Mouse (Mus musculus) kidney, postnatal 36 days (tissue): ENCODE results near the gene Ilkap.

Experiments
- DNase-seq, 2 experiments: peaks; one replicate each; pipeline ENCODE4 v3.0.0; 2021 to 2022; ENCODE audit warnings: mixed read lengths in 2 of 2

The Ilkap gene

GRCm38 (mm10) chr1:91356105-91356504 is 42.5 kb downstream of the Ilkap start:
- DNase-seq, result no peak

- DNase-seq, result no peak
These were observed 46.3 kb downstream of the Ilkap start for GRCm38 (mm10) chr1:91352277-91352676.

DNA sequence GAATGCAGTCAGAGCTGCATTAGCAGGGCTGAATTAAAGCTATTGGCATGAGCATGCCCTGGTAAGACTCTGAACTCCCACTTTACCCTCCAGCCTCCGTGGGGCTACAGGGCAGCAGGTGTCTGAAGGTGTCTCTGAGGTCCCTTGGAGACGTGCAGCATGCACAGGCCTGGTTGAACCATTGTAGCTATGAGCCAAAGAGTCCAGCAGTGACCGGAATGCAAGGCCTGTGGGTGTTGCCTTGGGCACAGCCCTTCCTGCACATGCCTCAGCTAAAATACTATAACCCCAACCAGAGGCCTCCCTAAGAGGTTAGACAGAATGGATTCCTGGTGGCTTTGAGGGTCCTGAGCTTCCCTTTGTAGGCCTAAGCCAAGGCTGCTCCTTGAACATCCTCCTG is 47.4 kb downstream of the Ilkap start:
- DNase-seq, result no peak

GRCm38 (mm10) chr1:91350841-91351240 is 47.8 kb downstream of the Ilkap start, which contains the start of gene Klhl30:
Klhl30 (plus strand) TSS chr1:91351016.
- DNase-seq, result no peak

DNA sequence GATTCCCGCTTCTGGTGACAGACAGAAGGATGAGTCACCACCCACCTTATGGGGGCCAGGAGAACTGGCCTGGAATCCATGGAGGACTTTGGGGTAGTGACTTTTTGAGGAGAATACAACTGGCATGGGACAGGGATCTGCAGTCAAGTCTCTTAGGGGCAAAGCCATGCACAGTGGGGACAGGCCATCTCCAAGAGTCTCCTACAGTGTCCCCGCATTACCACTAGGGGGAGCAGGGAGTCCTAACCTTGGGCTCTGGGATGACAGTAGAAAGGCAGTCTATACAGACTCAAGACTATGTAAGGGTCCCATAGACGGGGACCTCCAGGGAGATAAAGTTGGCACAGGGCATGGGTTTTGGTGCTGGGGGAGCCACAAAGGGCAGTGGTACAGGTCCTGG is 51.7 kb downstream of the Ilkap start:
- DNase-seq, result peak; percentile 61 to 79

DNA sequence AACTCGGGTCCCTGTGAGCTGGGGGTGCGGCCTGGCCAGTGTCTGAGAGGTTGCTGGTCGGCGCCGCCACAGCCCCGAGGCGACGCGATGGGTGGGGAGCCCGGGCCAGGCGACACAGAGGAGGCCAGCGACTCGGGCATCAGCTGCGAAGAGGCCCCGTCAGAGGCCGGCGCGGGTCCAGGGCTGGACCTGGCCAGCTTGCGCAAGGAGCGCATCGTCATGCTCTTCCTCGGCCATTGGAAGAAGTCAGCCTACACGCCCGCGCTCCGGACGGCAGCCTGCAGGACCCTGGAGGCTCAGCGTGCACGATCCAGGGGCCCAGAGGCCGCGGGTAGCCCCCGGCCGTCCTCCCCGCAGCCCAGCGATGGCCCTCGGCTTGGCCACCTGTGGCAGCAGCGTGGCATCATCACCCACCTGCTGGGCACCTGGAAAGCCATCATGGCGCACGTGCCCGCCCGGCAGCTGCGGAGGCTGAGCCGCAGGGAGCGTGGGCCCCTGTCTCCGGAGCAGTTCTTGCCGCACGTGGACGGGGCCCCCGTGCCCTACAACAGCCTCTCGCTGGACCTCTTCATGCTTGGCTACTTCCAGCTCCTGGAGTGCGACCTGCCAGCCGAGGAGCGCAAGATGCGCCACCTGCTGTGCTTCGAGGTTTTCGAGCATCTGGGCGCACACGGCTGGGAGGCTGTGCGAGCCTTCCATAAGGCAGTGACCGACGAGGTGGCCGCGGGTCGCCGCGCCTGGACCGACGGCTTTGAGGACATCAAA is 53.5 kb downstream of the Ilkap start:
- DNase-seq, result peak; percentile 51 to 77

DNA sequence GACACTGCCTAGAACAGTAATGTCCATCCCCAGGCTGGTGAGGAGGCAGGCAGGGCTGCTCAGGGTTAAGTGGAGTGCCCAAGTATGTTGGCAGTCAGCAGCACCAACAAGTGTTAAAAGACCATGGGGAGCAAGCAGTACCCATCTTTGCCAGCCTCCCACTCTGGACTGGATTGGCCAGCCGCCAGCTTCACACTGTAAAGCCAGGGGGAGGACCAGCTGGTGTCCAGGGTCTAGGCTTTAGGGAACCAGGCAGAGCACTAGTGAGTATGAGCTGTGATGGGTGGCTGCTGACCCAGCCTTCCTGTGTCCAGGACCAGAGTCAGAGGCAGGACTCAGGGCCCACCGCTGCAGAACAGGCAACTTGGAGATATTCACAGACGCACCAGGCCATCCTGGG is 54.6 kb downstream of the Ilkap start:
- DNase-seq, result no peak

- DNase-seq, result no peak
These were observed 61.3 kb downstream of the Ilkap start for GRCm38 (mm10) chr1:91337355-91337754.

DNA sequence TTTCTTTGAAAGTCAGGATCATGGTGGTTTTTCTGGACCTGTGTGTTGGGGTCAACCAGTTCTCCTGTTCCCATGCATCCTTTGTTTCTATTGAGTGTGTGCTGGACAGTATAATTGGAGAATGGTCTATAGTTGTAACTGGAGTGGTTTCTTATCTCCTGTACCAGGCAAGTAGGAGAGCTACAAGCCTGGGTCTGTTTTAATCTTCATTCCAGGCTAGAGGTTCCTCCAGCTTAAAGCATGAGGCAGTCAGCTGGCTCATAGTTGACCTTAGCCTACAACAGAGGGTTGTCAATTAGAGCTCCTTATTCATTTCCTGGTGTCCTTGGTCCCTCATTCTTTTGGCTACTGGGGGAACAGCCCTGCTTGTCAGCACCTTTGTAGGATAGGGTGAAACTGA is 65.0 kb downstream of the Ilkap start:
- no peak for DNase-seq

DNA sequence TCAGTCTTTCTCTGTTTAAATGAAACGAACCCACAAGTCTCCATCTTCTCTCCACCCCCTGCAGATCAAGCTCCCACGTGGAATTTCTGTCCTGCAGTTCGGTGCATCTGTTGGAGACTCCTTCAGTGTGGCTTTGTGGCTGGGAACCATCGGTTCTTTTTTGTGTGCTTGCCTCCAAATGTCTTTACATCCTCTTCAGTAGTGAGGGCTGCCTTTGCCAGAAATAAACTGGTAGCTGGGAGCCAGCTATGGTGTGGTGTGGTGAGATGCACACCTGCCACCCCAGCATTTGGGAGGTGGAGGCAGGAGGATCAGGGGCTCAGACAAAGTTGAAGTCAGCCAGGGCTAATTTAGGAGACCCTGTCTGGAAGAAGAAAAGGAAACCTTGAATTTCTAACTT is 66.5 kb downstream of the Ilkap start:
- DNase-seq, result no peak

- no peak for DNase-seq
These were observed 73.0 kb downstream of the Ilkap start for GRCm38 (mm10) chr1:91325488-91326042.

DNA sequence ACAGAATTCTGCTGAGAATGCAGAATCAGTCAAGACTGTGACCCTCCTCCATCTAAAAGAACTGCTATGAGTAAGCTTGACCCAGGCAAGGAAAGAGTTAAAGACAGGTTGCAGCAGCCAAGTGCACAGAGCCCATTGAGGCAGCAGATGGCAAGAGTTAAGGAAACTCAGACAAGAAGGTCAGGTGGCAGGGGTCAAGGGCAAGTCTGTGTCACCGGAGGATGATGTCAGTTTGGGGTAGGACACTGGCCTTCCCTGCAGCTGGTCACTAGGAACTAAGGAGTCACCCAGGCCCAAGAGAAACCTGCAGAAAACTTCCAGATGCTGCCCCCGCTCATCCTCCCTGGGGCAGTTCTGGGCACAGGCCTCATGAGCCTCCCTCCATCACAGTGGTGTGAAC is 74.0 kb downstream of the Ilkap start:
- DNase-seq, result no peak
